Mouse (Mus musculus) kidney, postnatal 0 days (tissue): ENCODE data around the gene Clip2. TPM values are rescaled to one million over a fixed set of nuclear protein-coding genes. Genes with fewer than 3 reads are reported as not detected.

Experiments
- ATAC-seq: fragments of 200-750 bp; cut with Nextera tagmentation; replicated peaks from 2 replicates; pipeline ENCODE4 v1.8.0; 2017; ENCODE audit warnings: low read depth, moderate number of reproducible peaks, moderate TSS enrichment, moderate library complexity; ENCODE audit not compliant: low FRiP score
- DNase-seq: peaks from one replicate; pipeline ENCODE4 v3.0.0-alpha.2; 2016; ENCODE audit warnings: low spot score
- H3K27ac ChIP-seq: fragments of 300-500 bp; sonication (generic); 2 replicates; pipeline ENCODE4 v1.5.1; 2014; ENCODE audit warnings: mild to moderate bottlenecking
- H3K27me3 ChIP-seq: fragments of 300-500 bp; sonication (generic); 2 replicates; pipeline ENCODE4 v1.6.1; 2014; ENCODE audit warnings: low read length, mixed read lengths; ENCODE audit not compliant: insufficient read depth
- H3K36me3 ChIP-seq: fragments of 300-500 bp; sonication (generic); 2 replicates; pipeline ENCODE4 v1.6.1; 2014; ENCODE audit warnings: low read length, mixed read lengths; ENCODE audit not compliant: insufficient read depth
- H3K4me1 ChIP-seq: fragments of 300-500 bp; sonication (generic); replicated peaks from 2 replicates; pipeline ENCODE4 v1.6.1; 2014; ENCODE audit warnings: antibody characterized with exemption, low read length, mixed read lengths; ENCODE audit not compliant: insufficient read depth
- H3K4me2 ChIP-seq: fragments of 300-500 bp; sonication (generic); 2 replicates; pipeline ENCODE4 v1.6.1; 2014; ENCODE audit warnings: mild to moderate bottlenecking, low read length, moderate library complexity, mixed read lengths
- H3K4me3 ChIP-seq: fragments of 300-500 bp; sonication (generic); replicated peaks from 2 replicates; pipeline ENCODE4 v1.5.1; 2014; ENCODE audit warnings: low read depth, low read length
- H3K9ac ChIP-seq: fragments of 300-500 bp; sonication (generic); 2 replicates; pipeline ENCODE4 v1.6.1; 2014; ENCODE audit warnings: low read depth, low read length
- H3K9me3 ChIP-seq: fragments of 300-500 bp; sonication (generic); replicated peaks from 2 replicates; pipeline ENCODE4 v1.6.1; 2016; ENCODE audit warnings: low read length, inconsistent platforms, mixed read lengths
- CTCF ChIP-seq: IDR thresholded peaks from 2 replicates; pipeline ENCODE4 v1.5.1; 2016; ENCODE audit warnings: antibody characterized with exemption, low read depth, mild to moderate bottlenecking, moderate library complexity
- WGBS: fragments of 180-500 bp; shearing (Covaris S2); extraction: QIAGEN DNeasy Blood & Tissue Kit; methylation state at CpG from one replicate; pipeline ENCODE4 v1.1.7; 2014; 5-methylcytosine and 5-hydroxymethylcytosine counted together
- polyA plus RNA-seq: library from polyadenylated mRNA; unstranded; fragments of >200 nt; fragmentation: Nextera tagmentation; extraction: Ambion mirVana; gene quantifications from 2 replicates; pipeline ENCODE4 v1.2.1, GENCODE M21; 2015

The Clip2 gene
- polyA plus RNA-seq, 1 experiment from 2014 or later = 3.3 TPM

DNA sequence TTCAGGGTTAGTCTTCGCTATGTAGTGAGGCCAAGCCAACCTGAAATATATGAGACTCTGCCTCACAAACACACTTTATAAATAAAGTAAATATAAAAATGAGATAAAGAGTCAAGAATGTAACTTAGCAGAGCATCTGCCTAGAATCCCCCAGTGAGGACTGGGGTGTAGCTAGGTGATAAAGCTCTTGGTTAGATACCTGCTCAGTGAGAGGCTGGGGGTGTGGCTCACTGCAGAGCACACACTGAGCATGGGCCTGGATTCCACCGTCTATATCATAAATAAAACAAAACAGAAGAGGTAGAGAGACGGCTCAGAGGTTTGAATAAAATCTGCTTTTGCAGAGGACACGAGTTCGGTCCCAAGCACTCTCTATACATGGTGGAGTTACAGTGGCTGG is 88.0 kb downstream of the Clip2 start:
- Histone ChIP-seq H3K9me3 (no peaks in the 10 kb centered on the region), H3K27me3 (no peaks in the 10 kb centered on the region), H3K9ac (no peak overlapping the region), H3K36me3 (no peaks in the 10 kb centered on the region), H3K4me2 (no peak overlapping the region), H3K27ac (no peak overlapping the region), H3K4me1 (no peaks in the 10 kb centered on the region; the same call in 1 of the 2 replicates), H3K4me3 (no peak overlapping the region)
- ATAC-seq (no peak), DNase-seq (no peak)
- no peak for TF ChIP-seq CTCF
- WGBS = 85% methylated on average over 5 of the region's 5 CpGs

DNA sequence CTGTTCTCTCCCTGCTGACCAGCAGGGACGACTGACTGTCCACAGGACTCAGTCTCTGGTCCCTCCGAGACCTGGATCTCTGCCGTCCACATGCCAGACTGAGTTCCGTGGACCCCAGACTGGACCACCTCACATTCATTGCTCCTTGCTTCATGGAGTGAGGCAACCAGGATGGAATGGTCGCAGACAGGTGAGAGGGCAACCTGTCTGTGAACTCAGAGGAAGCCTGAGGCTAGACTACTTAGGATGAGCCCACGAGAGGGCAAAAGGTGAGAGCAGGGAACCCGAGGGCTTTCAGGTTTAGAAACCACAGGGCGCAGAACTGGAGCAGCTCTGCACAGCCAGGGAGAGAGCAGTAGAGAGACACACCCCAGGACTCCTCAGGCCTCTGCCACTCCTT is 89.5 kb downstream of the Clip2 start:
- H3K4me1 ChIP-seq = no peaks in the 10 kb centered on the region; the same call in 1 of the 2 replicates
- no peak overlapping the region for H3K4me2 ChIP-seq
- WGBS = 75% methylated on average over 8 of the region's 8 CpGs
- H3K4me3 ChIP-seq = no peak overlapping the region
- DNase-seq (no peak), ATAC-seq (no peak)
- no peaks in the 10 kb centered on the region for H3K36me3 ChIP-seq
- no peak for TF ChIP-seq CTCF
- H3K27ac ChIP-seq = no peak overlapping the region
- H3K27me3 ChIP-seq = no peaks in the 10 kb centered on the region
- H3K9me3 ChIP-seq = no peaks in the 10 kb centered on the region
- no peak overlapping the region for H3K9ac ChIP-seq

DNA sequence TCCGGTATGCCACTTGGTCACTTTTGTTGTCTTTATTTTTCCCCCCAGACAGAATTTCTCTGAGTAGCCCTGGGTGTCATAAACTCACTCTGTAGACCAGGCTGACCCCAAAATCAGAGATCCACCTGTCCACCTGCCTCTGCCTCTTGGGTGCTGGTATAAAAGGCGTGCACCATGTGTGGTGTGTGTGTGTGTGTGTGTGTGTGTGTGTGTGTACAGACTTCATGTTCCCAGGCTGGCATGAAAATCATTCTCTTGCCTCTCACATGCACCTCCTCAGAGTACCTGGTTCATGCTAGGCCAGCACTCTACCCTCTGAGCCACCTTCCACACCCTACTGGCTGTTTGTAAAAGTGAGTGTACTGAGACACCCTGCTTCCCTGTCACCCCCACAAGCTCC is 89.9 kb downstream of the Clip2 start:
- DNase-seq (no peak), ATAC-seq (no peak)
- H3K27ac ChIP-seq = no peak overlapping the region
- H3K27me3 ChIP-seq = no peaks in the 10 kb centered on the region
- H3K9ac ChIP-seq = no peak overlapping the region
- TF ChIP-seq CTCF = no peak
- H3K9me3 ChIP-seq = no peaks in the 10 kb centered on the region
- 72% methylated on average over 2 of the region's 2 CpGs for WGBS
- H3K36me3 ChIP-seq = no peaks in the 10 kb centered on the region
- no peaks in the 10 kb centered on the region; the same call in 1 of the 2 replicates for H3K4me1 ChIP-seq
- no peak overlapping the region for H3K4me3 ChIP-seq
- H3K4me2 ChIP-seq = no peak overlapping the region

GRCm38 (mm10) chr5:134460546-134460945 is 91.7 kb downstream of the Clip2 start:
- WGBS = 97% methylated on average over 4 of the region's 4 CpGs

DNA sequence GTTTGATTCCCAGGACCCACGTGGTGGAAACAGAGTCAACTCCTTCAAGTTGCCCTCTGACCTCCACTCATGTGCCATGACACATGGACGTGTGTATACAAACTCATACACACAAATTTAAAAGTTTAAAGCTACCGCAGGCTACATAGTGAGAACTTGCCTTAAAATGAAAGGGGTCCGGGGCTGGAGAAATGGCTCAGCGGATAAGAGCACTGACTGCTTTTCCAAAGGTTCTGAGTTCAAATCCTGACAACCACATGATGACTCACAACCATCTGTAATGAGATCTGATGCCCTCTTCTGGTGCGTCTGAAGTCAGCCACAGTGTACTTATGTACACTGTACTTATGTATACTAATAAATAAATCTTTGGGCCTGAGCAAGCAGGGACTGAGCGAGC is 93.1 kb downstream of the Clip2 start:
- Histone ChIP-seq H3K4me2 (no peak overlapping the region), H3K27me3 (no peaks in the 10 kb centered on the region), H3K4me1 (peaks cover 10% of the 10 kb centered on the region; the same call in 1 of the 2 replicates), H3K27ac (no peak overlapping the region), H3K9me3 (no peaks in the 10 kb centered on the region), H3K9ac (no peak overlapping the region), H3K4me3 (no peak overlapping the region), H3K36me3 (no peaks in the 10 kb centered on the region)
- peak; percentile 16; the same call in 1 of the 2 replicates for TF ChIP-seq CTCF
- no peak for ATAC-seq
- WGBS = 88% methylated on average over 7 of the region's 7 CpGs
- no peak for DNase-seq

More at GRCm38 (mm10) chr5:134460546-134460945, 91.7 kb downstream of the Clip2 start:
- no peak for DNase-seq
- H3K9ac ChIP-seq = no peak overlapping the region
- TF ChIP-seq CTCF = no peak
- H3K4me1 ChIP-seq = no peaks in the 10 kb centered on the region
- H3K4me2 ChIP-seq = no peak overlapping the region
- no peak overlapping the region for H3K27ac ChIP-seq
- H3K36me3 ChIP-seq = no peaks in the 10 kb centered on the region
- no peak for ATAC-seq
- no peaks in the 10 kb centered on the region for H3K9me3 ChIP-seq
- H3K4me3 ChIP-seq = no peak overlapping the region
- no peaks in the 10 kb centered on the region for H3K27me3 ChIP-seq

DNA sequence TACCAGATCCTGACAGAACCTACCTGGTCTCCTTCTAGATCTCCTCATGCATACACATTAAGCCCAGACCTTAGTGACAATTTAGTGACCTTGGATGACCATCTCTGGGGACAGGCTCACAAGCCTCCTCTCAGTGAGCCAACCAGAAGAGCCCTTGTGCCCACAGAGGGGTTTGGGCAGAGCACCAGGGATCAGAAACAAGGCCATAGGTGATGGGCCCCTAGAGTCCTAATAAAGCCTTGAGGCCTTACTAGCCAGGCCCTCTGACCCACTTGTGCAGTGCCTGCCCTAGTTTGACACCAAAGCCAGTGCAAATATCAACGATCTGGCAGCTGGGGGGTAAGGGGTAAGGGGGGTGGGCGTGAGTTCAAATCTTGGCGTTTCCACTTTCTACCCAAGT is 93.8 kb downstream of the Clip2 start:
- no peak for TF ChIP-seq CTCF
- no peak overlapping the region for H3K4me3 ChIP-seq
- no peak overlapping the region for H3K9ac ChIP-seq
- no peak for DNase-seq
- ATAC-seq = no peak
- H3K4me1 ChIP-seq = peaks cover 10% of the 10 kb centered on the region; the same call in 1 of the 2 replicates
- H3K9me3 ChIP-seq = no peaks in the 10 kb centered on the region
- H3K4me2 ChIP-seq = no peak overlapping the region
- H3K27me3 ChIP-seq = no peaks in the 10 kb centered on the region
- H3K27ac ChIP-seq = no peak overlapping the region
- 80% methylated on average over 3 of the region's 3 CpGs for WGBS
- H3K36me3 ChIP-seq = no peaks in the 10 kb centered on the region

DNA sequence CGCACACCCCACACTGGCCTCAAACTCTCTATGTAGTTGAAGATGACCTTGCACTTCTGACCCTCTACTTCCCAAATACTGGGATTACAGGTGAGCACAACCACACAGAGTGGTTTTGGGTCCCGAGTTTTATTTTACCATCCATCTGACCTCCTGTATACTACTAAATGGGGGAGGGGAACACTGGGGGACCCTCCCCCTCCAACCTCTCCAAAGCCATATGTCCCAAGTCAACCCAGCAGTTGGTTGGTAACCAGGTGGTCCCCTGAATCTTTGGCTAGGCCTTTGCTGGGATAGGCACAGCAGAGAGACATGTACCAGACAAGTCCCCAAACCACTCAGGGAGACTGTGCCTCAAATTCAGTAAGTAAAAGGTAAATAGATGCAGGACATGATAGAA is 94.9 kb downstream of the Clip2 start:
- no peak overlapping the region for H3K27ac ChIP-seq
- no peak for TF ChIP-seq CTCF
- H3K36me3 ChIP-seq = no peaks in the 10 kb centered on the region
- peaks cover 10% of the 10 kb centered on the region; the same call in 1 of the 2 replicates for H3K4me1 ChIP-seq
- no peak for ATAC-seq
- no peaks in the 10 kb centered on the region for H3K9me3 ChIP-seq
- H3K4me2 ChIP-seq = no peak overlapping the region
- no peak for DNase-seq
- H3K27me3 ChIP-seq = no peaks in the 10 kb centered on the region
- WGBS = 91% methylated on average over 2 of the region's 2 CpGs
- H3K4me3 ChIP-seq = no peak overlapping the region
- no peak overlapping the region for H3K9ac ChIP-seq
